Mouse (Mus musculus) adrenal gland, postnatal 10 days (tissue): ENCODE measurements at regions not wholly inside any gene's neighbourhood (a gene's known extent, or its start where the extent isn't known, plus 50 kb on each side); places are given as distances from the start of the nearest gene placed in this dataset.
"Not testable (repeated sequence)": the region's sequence is repeated elsewhere in the genome, so short reads cannot be mapped to it uniquely, and the experiment has no call there.

ENCODE experiments used
- DNase-seq: peaks from one replicate; pipeline ENCODE4 v3.0.0; 2021; ENCODE audit warnings: mixed read lengths

DNA sequence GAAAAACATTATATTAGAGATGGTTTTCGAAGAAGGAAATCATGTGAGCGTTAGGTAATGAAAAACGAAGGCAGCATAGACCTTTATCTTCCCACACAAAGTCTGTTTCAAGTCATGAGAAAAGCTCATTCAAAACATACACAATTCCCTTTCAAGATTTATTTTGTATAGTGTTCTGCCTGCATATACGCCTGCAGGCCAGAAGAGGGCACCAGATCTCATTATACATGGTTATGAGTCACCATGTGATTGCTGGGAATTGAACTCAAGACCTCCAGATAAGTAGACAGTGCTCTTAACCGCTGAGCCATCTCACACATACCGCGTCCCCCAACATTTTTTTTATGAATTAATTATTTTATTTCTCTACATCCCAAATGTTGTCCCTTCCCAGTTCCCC is 578.3 kb upstream of the Ccdc54 start:
- no peak for DNase-seq

DNA sequence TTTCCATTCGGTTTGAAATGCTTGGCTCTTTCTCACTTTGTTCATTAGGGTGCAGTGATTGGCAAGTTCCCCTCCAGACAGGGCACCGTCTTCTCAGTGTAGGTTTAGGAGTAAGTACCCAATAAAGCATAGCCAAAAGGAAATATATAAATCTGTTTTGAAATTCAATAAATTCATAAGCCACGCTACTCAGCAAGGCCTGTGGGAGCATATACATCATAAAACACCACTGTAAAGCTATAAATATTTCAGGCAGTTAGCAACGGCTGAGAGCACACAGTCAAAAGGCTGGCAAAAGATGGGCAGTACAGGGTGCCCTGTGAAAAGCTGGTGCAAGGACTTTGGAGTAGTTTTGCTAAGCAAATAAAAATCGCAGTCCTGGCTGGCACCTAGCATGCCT is 569.8 kb upstream of the Ccdc54 start:
- DNase-seq: no peak

DNA sequence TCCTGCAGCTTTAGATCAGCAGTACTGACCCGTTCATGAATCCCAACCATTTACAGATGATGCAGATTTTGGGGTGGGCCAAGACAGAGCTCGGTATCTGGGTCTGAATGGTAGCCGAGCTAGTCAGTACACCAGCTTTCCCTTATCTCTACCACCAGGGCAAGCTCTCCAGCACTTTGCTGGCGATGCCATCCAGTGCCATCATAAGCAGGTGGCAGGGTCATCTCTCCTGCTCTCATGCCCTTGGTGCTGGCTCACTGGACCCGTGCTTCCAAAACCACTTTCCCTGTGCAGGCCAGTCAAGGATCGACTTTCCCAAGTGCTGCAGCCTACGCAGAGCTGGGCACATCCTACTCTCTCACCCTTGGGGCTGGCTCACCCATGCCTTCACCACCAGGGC is 547.6 kb upstream of the Ccdc54 start:
- no peak for DNase-seq

DNA sequence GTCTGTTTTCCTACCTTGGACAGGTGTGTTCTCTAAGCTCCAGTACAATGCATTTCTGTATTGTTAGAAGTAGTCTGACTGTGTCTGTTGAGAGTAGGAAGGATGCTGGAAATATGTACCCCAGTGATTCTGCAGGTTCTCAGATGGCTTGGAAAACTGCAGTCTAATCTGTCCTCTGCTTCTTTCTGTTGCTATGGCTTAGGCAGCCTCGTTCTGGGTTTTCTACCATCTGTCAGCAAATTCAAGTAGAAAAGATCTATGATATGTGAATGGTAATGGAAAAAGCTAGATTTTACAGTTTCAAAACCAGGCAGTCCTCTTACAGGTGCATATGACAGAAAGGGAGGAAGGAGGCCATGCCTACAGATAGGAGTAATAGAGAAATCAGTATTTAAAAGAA is 528.9 kb upstream of the Ccdc54 start:
- no peak for DNase-seq

DNA sequence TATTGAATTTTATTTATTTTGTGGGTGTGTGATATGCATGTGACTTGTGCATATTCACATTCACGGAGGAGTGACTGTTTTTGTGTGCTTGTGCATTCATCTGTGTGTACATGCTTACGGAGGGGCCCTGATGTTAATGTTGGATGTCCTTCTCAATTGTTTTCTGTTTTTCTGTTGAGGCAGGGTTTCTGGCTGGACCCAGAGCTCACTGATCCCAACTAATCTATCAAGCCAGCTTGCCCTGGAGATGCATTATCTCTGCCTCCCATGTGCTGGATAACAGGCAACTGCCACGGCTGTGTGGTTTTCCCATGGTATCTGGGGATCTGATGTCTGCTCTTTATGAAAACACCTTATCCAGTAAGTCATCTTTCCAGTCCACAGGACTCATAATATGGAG is 527.4 kb upstream of the Ccdc54 start:
- DNase-seq: no peak

DNA sequence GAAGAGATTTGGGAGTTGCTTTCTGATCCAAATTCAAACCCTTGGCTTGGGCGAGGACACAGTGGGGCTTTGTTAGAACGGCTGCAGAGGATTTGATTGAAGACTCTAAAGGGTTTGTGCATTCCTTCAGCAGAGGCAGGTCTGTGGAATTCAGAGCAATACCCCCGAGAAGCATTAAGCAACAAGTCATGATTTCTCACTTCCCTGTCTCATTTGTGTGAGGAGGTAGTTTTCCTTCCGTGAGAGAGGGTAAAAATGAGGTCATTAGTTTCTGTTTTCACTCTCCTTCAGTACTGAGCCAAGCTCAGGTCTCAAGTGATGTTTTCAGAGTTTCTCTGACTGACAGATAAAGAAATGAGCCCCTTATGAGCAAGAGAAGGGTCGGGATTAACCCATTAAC is 526.9 kb upstream of the Ccdc54 start:
- no peak for DNase-seq

DNA sequence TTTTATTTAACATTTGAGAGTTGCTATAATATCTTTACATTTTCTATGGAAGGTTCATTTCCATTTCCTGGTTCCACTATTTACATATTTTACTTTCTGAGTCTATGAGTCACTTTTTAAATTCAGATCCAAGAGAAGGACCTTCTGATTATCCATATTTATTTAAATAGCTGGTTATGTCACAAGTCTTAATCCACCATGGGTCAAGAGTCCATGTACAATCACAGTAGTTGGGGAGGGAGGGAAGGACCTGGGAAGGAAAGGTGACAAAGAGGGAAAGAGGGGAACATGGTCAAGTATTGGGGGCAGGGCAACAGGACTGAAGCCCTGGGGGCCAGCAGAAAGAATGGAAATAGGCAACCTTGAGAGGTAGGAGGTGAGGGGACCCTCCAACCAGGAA is 518.9 kb upstream of the Ccdc54 start:
- DNase-seq: no peak

DNA sequence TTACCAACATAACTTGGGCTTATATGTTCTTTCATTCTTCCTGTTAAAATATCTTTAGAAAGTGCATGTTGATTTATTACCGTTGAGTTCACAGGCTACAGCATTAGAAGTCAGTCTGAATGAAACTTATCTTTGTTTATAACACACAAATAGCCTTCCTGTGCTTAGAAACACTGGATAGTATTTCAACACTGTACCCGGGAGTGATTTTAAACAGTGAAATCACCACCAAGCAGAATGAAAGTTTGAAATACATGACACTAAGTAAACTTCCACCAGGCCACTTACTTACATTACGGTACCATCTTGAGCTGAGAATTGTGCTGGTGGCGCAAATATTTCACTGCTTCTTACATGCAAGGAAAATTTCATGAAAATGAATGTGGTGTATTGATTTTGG is 516.5 kb upstream of the Ccdc54 start:
- no peak for DNase-seq

DNA sequence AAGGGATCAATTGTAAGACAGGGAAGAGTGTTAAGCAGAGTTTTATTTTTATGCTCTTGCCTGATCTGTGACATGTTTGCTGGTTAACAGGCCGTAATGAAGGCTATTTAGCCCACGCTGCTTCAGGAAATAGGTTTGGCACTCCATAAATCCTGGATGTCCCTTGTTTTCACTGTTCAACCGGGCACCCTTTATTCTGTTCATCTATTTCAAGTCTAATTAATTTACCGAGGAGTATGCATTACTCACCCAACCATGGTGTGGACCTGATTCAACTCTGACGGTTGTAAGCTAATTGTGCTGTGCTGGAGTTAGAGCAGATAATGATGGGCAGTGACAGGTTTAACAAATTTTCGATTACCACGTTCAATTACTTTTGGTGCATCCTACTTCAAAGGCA is 495.6 kb upstream of the Ccdc54 start:
- DNase-seq: no peak

DNA sequence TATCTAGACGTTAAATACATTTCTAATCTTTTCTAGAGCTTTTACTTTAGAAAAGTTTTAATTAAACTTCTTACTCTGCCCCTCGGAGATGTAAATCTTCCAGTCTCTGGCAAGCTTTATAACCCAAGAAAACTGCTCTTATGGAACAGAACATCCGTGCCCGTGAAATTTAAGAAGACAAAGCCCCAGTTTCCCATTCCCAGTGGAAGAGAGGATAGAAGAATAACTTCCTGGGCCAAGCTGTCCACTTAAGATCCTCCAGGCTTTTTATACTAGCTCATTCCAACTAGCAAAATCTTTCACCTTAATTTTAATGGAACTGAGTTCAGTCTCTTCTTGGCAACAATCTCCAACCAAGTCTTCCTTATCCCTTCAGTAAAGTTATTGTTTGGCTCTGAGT is 489.2 kb upstream of the Ccdc54 start:
- no peak for DNase-seq

DNA sequence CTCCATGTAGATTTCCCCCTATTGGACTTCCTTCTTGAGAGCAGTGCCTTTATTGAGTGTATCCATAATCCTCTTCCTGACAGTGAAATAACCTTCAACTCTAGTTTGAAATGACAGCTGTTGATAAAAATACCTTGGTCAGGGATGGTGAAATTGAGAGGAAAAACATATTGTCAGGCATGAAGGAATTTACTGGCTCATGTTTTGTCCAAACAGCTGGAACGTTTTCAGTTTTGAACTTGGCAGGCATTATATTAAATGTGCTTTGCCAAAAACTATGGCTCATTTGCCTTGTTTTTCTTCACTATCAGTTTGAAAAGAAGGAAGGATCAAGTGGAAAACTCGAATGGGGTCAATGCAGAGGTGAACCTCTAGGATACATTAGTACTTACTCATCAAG is 457.7 kb upstream of the Ccdc54 start:
- DNase-seq: peak; percentile 17

DNA sequence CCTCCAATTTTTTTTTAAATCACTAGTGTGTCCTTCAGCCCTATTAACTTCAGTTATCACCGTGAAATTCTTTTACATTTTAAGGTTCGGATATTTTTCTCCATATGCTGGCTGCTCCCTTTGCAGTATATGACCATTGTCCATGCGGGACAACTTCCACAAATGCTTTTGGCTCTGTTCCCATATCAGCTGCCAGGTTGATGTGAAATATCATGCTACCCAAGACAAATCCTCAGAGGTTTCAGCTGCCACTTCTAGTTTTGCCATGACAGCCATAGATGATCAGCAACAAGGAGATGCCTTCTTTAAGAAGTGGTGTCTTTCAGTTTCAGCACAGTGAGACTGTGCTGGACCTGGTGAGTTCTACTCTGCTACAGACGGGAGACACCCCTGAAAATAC is 457.2 kb upstream of the Ccdc54 start:
- DNase-seq: peak; percentile 14

DNA sequence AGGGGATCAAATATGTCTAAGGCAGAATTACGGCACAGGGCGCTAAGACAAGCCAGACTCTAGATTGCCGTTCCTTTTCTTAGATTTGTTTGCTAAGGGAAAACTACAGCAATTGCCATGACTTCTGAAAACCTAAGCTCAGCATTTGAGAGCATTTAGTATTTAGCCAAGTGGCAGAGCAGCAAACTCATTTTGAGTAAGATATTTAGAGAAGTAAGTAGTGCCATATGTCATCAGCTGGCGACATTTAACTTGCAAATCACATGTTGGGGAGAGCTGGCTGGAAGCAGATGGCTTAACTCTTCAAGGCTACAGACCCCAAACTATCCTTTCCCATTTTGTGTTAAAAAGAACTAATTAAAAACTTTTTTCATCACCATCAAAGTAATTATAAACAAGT is 450.4 kb upstream of the Ccdc54 start:
- no peak for DNase-seq

DNA sequence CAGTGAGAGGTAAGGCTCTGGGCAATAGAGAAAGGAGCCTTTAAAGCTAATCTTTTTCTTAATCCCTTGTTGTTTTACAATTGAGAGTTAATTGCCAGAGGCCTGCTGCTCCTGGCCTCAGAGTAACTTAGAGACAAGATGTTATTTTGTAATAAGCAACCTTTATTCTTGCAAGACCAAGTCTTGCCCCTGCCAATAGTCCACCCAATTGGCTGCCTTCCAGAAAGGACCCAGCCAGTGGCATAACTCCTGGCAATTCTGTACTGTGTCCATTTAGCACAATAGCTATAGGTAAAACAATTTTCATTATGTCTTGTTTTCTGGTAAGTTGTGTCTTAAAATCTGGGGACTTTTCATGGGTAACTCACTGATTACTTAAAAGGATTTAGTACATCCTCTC is 411.9 kb upstream of the Ccdc54 start:
- DNase-seq: peak; percentile 62

DNA sequence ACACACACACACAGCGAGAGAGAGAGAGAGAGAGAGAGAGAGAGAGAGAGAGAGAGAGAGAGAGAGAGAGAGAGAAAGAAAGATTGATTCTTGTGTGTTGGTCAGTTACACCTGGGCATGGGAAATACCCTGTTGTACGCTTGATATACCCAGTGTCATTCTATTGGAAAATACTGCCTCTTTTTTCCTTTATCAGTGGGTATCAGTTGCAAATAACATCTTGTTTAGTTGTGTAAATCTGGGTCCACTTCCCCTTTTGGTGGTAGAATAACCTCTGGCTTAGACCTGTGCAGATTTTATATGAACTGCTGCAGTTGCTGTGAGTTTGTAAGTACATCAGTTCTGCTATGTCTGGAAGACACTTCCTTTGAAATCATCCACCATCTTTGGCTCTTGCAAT is 373.4 kb upstream of the Ccdc54 start:
- no peak for DNase-seq

DNA sequence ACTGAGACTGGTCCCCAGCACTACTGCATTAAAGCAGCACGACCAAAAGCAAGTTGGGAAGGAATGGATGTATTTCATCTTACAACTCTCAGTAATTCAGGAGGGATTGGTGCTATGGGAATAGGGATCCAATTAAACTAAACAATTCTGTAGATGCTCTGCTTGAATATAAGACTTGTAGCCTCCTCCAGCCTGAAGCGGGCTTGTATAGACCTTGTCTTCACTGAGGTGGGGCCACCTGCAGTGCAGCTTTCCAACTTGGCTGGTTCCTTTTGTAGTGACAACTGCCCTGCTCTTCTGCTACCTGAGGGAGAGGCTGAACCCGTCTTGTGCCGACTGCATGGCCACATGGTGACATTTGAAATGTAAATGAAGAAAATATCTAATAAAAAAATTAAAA is 353.1 kb upstream of the Ccdc54 start:
- DNase-seq: no peak

DNA sequence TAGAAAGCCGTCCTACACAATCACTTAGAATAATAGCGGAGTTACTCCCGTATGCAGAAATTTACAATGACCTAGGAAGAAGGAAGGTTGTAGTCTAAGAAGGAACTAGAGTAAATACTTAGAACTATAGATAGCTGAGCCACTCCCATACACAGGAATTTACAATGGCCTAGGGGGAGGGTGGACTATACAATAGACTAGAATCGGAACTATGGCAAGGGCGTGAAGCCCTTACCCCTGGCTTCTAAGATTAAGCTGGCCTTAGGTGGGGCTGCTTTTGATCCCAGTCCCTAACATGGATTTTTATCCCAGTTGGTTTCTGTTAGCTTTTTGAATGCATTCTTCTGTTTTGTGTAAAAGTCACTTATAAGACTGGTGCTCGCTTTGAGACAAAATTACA is 352.6 kb upstream of the Ccdc54 start:
- DNase-seq: not testable (repeated sequence)

DNA sequence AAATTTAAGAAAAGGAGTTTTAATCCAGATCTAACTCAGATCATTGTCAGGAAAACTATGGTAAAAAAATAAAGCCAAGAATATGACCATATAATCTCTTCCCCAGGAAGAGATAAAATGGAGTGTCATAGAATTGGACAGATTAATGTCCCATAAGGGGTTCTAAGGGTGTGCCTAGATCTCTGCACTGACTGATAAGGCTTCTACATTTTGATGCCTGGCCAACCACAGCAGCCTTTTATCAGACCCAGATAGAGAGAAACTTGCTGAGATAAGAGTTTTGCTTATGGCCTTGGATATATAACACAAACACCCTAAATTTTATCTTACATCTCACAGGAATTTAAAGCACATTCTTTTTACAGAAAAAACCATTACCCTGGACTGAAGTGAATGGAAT is 351.3 kb upstream of the Ccdc54 start:
- no peak for DNase-seq

DNA sequence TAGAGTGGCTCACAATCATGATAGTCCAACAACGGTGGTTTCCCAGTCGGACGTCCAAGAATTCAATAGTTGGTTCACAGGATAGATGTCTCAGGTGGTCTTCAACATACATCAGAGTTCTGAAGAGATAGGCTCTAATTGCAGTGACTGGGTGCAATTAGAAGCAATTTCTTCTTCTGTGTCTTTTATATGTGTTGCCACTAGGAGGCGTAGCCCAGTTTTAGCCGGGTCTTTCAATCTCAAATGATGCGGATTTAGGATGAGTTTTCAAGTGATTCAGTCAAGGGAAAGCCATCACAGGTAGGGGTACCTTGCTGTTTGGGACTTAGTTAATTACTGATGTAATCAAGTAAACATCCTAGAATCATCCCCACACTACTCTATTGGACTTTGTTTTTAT is 348.4 kb upstream of the Ccdc54 start:
- DNase-seq: no peak

DNA sequence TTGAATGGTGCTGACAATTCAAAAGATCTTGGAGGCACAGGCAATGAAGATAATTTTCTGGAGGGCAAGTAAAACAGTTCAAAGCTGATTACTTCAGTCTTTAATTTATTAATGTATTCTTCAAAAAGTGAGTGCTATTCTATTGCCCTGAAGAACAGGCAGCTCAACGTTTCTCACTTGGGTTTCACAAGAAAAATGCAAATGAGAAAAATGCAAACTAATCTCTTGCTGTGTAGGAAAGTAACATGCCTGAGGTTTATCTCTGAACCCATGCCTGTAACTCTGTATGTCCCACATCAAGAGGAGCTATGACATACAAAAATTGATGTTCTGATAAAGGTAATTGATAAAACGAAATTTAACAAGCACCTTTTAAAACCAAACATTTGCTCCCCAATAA is 316.8 kb upstream of the Ccdc54 start:
- DNase-seq: no peak

DNA sequence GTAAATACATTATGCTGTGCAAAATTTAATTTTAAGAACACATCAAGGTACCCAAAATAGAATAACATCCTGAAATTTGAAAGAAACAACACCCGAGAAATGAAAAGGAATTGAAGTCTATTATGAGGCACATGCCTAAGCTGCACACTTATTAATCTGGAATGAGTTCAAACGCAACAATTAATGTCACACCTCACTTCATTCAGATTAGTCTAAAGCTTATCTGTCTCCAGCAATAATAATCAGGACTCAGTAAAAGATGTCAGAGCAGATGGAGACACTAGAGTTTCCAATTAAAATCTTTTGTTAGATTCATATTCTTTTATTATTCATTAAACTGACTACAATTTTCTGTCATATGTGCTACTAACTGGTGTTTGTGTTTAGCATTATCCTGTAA is 308.2 kb upstream of the Ccdc54 start:
- DNase-seq: no peak

DNA sequence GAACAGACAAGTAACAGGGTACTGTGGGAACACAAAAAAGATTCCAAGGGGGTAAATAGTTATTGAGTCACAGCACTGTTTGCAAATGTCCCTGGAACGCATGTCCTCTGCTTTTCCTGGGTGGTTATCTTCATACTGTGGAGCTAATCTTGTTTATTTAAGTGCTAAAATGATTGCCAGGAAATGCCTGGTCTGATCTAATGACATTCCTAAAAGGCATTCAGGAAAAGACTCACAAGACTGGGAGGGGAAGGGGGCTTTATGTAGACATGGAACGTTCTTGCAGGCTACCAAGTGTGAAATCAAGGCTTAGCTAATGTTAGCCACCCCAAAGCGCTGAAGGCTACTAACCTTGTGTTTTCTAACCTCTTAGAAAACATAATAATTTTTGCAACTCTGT is 287.0 kb upstream of the Ccdc54 start:
- DNase-seq: no peak

DNA sequence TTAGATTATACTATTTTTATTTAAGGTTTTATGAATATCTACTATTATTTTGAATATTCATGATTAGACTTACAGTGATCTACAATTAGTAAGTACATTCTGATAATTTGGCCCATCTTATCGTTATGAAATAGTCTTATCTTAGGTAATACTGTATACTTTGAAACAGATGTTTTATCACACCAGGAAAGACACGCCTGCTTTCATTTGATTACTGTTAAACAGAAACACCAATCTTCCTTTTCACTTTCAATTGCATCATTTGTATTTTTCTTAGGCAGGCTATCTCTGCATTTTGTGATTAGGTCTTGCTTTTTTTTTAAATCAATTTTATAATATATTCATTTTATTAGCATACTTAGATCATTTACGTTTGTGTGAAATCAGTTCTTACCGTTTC is 280.4 kb upstream of the Ccdc54 start:
- no peak for DNase-seq

DNA sequence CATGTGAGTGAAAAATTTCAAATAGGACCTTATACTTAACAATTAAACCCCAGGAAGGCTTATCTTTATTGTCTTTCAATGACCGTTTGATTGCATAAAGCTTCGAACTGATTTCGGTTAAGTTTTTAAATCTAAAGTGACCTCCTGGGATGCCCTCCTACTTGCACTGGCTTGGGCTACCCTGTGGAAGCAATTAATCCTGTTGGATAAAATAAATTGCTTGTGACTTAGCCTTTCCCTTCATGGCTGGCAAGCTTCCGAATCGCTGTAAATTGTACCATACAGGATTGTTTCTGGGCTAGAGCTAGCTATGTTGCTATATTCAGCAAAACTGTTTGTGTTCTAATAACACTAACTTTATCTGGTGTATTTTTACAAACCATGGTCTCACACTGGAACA is 272.6 kb upstream of the Ccdc54 start:
- DNase-seq: no peak

DNA sequence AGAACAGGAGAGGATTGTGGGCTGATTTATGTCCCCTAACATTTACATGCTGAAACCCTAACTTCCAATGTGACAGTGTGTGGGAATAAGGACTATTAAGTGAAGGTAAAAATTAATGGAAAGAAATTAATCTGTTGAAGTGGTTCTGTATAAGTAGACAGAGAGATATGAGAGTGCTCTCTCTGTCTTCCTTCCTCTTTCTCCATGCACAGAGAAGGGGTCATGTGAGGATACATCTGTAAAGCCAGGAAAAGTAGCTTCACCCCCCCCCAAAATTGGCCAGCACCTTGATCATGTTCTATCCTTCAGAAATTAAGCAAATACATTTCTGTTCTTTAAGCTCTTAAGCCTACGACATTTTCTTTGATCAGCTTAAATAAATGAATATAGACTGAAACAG is 268.6 kb upstream of the Ccdc54 start:
- no peak for DNase-seq

DNA sequence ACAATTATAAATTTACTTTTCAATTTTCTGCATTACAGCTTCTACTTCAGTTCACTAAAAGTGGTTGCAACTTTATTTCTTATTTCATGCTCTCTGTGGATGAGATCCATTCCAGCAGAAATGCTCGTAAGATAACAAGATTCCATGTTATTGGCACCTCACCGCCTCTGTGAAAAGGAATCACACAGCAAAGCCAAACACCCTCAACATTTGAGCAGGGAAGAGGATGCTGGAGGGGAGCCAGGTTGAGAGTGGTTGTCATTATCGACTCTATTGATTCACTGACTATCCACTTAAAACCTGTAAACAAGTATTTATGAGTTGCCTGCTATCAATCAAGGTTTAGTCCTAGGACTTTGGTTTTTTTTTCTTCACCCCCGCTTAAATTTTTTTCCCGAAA is 261.1 kb upstream of the Ccdc54 start:
- DNase-seq: no peak
